Mouse (Mus musculus) embryonic facial prominence, embryonic 14.5 days (tissue): Measurements from ENCODE around the gene Fam69a. TPM values are rescaled to one million over a fixed set of nuclear protein-coding genes. Genes with fewer than 3 reads are reported as not detected.
A peak's percentile ranks its signal among the peaks of the same experiment; 100 is the strongest.

Experiments used
- ATAC-seq: fragments of 200-750 bp; cut with Nextera tagmentation; 2 replicates; pipeline ENCODE4 v1.8.0; 2017; ENCODE audit warnings: low read depth, moderate number of reproducible peaks, moderate TSS enrichment
- DNase-seq: peaks from one replicate; pipeline ENCODE4 v3.0.0-alpha.2; 2015; ENCODE audit warnings: low spot score
- H3K27ac ChIP-seq: fragments of 300-500 bp; sonication (generic); replicated peaks from 2 replicates; pipeline ENCODE4 v1.5.1; 2014; ENCODE audit warnings: low read depth, mild to moderate bottlenecking, low read length, moderate library complexity
- H3K27me3 ChIP-seq: fragments of 300-500 bp; sonication (generic); replicated peaks from 2 replicates; pipeline ENCODE4 v1.6.1; 2014; ENCODE audit warnings: low read length; ENCODE audit not compliant: control insufficient read depth, insufficient read depth
- H3K36me3 ChIP-seq: fragments of 300-500 bp; sonication (generic); 2 replicates; pipeline ENCODE4 v1.6.1; 2014; ENCODE audit warnings: low read length, mixed read lengths; ENCODE audit not compliant: control insufficient read depth, insufficient read depth
- H3K4me1 ChIP-seq: fragments of 300-500 bp; sonication (generic); 2 replicates; pipeline ENCODE4 v1.6.1; 2014; ENCODE audit warnings: antibody characterized with exemption, low read length; ENCODE audit not compliant: control insufficient read depth, insufficient read depth
- H3K4me2 ChIP-seq: fragments of 300-500 bp; sonication (generic); 2 replicates; pipeline ENCODE4 v1.6.1; 2014; ENCODE audit warnings: low read depth, mild to moderate bottlenecking, low read length, moderate library complexity, mixed read lengths
- H3K4me3 ChIP-seq: fragments of 300-500 bp; sonication (generic); 2 replicates; pipeline ENCODE4 v1.5.1; 2014; ENCODE audit warnings: low read depth, mild to moderate bottlenecking, low read length
- H3K9ac ChIP-seq: fragments of 300-500 bp; sonication (generic); 2 replicates; pipeline ENCODE4 v1.6.1; 2014; ENCODE audit warnings: low read depth, mild to moderate bottlenecking, low read length, moderate library complexity, mixed read lengths
- H3K9me3 ChIP-seq: fragments of 300-500 bp; sonication (generic); 2 replicates; pipeline ENCODE4 v1.6.1; 2016; ENCODE audit warnings: low read length; ENCODE audit not compliant: control insufficient read depth
- WGBS: fragments of 180-500 bp; shearing (Covaris S2); extraction: QIAGEN DNeasy Blood & Tissue Kit; methylation state at CpG from one replicate; pipeline ENCODE4 v1.1.7; 2014; 5-methylcytosine and 5-hydroxymethylcytosine counted together
- polyA plus RNA-seq: library from polyadenylated mRNA; unstranded; fragments of >200 nt; fragmentation: Nextera tagmentation; extraction: Ambion mirVana; gene quantifications from 2 replicates; pipeline ENCODE4 v1.2.1, GENCODE M21; 2014

Fam69a gene
- polyA plus RNA-seq, 1 experiment from 2014 or later = 33.0 TPM

DNA sequence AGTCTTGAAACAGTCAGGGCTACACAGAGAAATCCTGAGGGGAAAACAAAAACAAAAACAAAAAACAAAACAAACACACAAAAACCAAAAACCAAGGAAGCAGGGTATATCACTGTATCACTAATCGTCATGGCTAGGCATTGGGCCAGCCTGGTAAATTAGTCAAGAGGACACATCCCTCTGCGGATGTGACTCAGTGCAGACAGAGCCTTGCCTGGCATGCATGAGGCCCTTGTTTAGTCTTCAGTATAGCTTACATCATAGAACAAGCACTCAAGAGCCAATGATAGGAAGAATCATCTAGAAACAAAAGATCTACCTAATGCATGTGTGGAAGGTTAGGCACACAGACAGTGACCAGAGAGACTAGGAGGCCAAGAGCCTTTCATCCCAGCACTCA is 9.1 kb upstream of the Fam69a start:
- no peak for ATAC-seq
- H3K9ac ChIP-seq = no peak overlapping the region

GRCm38 (mm10) chr5:107987835-107988251 is 958 bp upstream of the Fam69a start:
- WGBS = 16% methylated on average over 5 of the region's 5 CpGs
- H3K4me1 ChIP-seq = no peaks in the 10 kb centered on the region
- no peaks in the 10 kb centered on the region for H3K27me3 ChIP-seq
- H3K4me3 ChIP-seq = peak overlapping the region; percentile 82
- DNase-seq (peak; percentile 50), ATAC-seq (no peak)
- peak overlapping the region; percentile 86 for H3K27ac ChIP-seq
- no peaks in the 10 kb centered on the region for H3K9me3 ChIP-seq
- no peaks in the 10 kb centered on the region for H3K36me3 ChIP-seq
- H3K4me2 ChIP-seq = peak overlapping the region; percentile 64
- H3K9ac ChIP-seq = peak overlapping the region; percentile 85; the same call in 1 of the 2 replicates

More for the DNA sequence above, 9.1 kb upstream of the Fam69a start:
- Histone ChIP-seq H3K36me3 (no peaks in the 10 kb centered on the region), H3K27ac (no peak overlapping the region), H3K9me3 (no peaks in the 10 kb centered on the region), H3K4me2 (no peak overlapping the region), H3K4me3 (no peak overlapping the region), H3K27me3 (no peaks in the 10 kb centered on the region), H3K4me1 (no peaks in the 10 kb centered on the region)
- 81% methylated on average over 2 of the region's 2 CpGs for WGBS
- no peak for DNase-seq

- Histone ChIP-seq H3K4me1 (no peaks in the 10 kb centered on the region), H3K27ac (peak overlapping the region; percentile 86), H3K27me3 (no peaks in the 10 kb centered on the region), H3K9me3 (no peaks in the 10 kb centered on the region), H3K9ac (peak overlapping the region; percentile 85), H3K4me2 (peak overlapping the region; percentile 64), H3K4me3 (peak overlapping the region; percentile 82), H3K36me3 (no peaks in the 10 kb centered on the region)
- DNase-seq = peak; percentile 84
- under 1% methylated on average over 26 of the region's 54 CpGs for WGBS
- peak; percentile 81 for ATAC-seq
These were observed 474 bp downstream of the Fam69a start for GRCm38 (mm10) chr5:107986255-107986966.

- H3K4me1 ChIP-seq = no peaks in the 10 kb centered on the region
- 93% methylated on average over 5 of the region's 5 CpGs for WGBS
- no peak overlapping the region for H3K4me3 ChIP-seq
- H3K9ac ChIP-seq = no peak overlapping the region
- H3K36me3 ChIP-seq = no peaks in the 10 kb centered on the region
- H3K27me3 ChIP-seq = no peaks in the 10 kb centered on the region
- H3K9me3 ChIP-seq = no peaks in the 10 kb centered on the region
- no peak overlapping the region for H3K27ac ChIP-seq
- DNase-seq = no peak
- no peak overlapping the region for H3K4me2 ChIP-seq
- ATAC-seq = no peak
These were observed 2.9 kb downstream of the Fam69a start for GRCm38 (mm10) chr5:107983946-107984345.

DNA sequence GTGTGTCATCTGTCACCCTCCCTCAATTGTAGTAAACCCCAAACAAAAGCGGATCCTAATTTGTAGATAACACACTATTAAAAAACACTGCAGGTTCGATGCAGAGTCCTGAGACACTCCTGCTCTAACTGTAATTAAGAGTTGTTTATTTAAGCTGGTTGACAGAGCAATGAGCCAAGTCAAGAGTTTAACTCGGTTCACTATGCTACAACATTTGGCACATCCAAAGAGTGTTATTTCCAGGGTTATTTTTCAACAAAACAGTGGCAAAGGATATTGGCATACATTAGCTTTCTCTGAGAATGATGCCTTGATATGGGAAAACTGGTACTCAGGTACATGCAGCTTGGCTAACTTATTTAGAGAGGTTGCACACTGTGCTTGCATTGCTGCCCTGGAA is 4.9 kb downstream of the Fam69a start:
- WGBS = 68% methylated on average over 3 of the region's 3 CpGs
- no peak for DNase-seq
- H3K4me3 ChIP-seq = no peak overlapping the region
- H3K27ac ChIP-seq = no peak overlapping the region
- H3K27me3 ChIP-seq = no peaks in the 10 kb centered on the region
- no peaks in the 10 kb centered on the region; the same call in 1 of the 2 replicates for H3K4me1 ChIP-seq
- H3K9ac ChIP-seq = no peak overlapping the region
- no peaks in the 10 kb centered on the region for H3K9me3 ChIP-seq
- H3K4me2 ChIP-seq = no peak overlapping the region
- no peaks in the 10 kb centered on the region for H3K36me3 ChIP-seq
- no peak for ATAC-seq

DNA sequence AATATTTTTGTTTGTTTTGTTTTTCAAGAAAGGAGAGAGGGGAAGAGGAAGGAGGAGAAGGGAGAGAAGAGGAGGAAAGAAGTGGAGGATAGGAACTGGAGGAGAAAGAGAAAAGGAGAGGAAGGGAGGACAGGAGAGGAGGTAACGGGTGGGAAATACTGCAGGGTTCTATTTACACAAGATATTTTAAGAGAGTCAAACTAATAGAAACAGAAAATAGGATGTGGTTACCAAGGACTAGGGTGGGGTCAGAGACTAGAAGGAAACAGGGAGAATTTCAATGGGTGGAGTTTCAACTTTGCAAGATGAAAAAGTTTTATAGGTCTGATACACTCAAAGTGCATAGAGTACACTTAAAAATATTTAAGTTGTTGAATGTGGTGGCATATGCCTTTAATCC is 7.0 kb downstream of the Fam69a start:
- WGBS = 95% methylated on average over 1 of the region's 1 CpGs
- no peak overlapping the region for H3K4me3 ChIP-seq
- no peak overlapping the region for H3K4me2 ChIP-seq
- H3K27ac ChIP-seq = no peak overlapping the region
- no peaks in the 10 kb centered on the region for H3K36me3 ChIP-seq
- ATAC-seq = no peak
- no peaks in the 10 kb centered on the region; the same call in 1 of the 2 replicates for H3K4me1 ChIP-seq
- DNase-seq = no peak
- no peaks in the 10 kb centered on the region for H3K27me3 ChIP-seq
- H3K9me3 ChIP-seq = no peaks in the 10 kb centered on the region
- H3K9ac ChIP-seq = no peak overlapping the region

- ATAC-seq (no peak), DNase-seq (no peak)
- no peaks in the 10 kb centered on the region for H3K36me3 ChIP-seq
- no peak overlapping the region for H3K27ac ChIP-seq
- no peak overlapping the region for H3K4me3 ChIP-seq
- H3K9ac ChIP-seq = no peak overlapping the region
- no peaks in the 10 kb centered on the region for H3K9me3 ChIP-seq
- WGBS = 77% methylated on average over 6 of the region's 6 CpGs
- H3K4me1 ChIP-seq = no peaks in the 10 kb centered on the region; the same call in 1 of the 2 replicates
- H3K4me2 ChIP-seq = no peak overlapping the region
- no peaks in the 10 kb centered on the region for H3K27me3 ChIP-seq
These were observed 8.4 kb downstream of the Fam69a start for GRCm38 (mm10) chr5:107978289-107979035.

DNA sequence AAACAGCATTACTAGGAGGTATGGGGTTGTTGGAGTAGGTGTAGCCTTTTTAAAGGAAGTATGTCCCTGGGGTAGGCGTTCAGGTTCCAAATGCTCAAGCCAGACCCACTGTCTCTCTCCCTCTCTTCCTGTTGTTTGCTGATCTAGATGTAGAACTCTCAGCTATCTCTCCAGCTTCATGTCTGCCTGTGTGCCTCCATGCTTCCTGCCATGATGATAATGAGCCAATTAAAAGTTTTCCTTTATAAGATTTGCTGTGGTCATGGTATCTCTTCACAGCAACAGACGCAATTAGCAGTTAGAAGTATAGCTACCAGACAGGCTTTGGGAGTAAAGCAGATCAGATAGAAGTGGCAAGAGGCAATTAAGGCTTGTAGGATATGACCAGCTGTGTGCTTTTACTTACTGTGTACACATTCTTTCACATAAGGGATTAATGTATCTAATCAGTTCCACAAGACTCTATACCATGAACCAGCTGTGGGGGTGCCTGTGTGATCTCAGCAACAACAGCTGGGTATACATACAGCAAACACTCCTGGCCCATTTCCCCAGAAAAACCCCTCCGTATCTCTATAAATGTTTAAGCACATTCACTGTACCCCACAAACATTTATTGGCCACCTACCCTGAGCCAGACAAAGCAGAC is 9.1 kb downstream of the Fam69a start:
- no peak overlapping the region for H3K9ac ChIP-seq
- H3K27me3 ChIP-seq = no peaks in the 10 kb centered on the region
- ATAC-seq (no peak), DNase-seq (no peak)
- H3K9me3 ChIP-seq = no peaks in the 10 kb centered on the region
- no peaks in the 10 kb centered on the region for H3K36me3 ChIP-seq
- peaks cover 4% of the 10 kb centered on the region; the same call in 1 of the 2 replicates for H3K4me1 ChIP-seq
- no peak overlapping the region for H3K4me2 ChIP-seq
- no peak overlapping the region for H3K27ac ChIP-seq
- 64% methylated on average over 3 of the region's 3 CpGs for WGBS
- no peak overlapping the region for H3K4me3 ChIP-seq
